Mouse (Mus musculus): Measurements from ENCODE around the gene Ppp1ca. TPM values are rescaled to one million over a fixed set of nuclear protein-coding genes. Genes with fewer than 3 reads are reported as not detected.

Ppp1ca gene
- polyA plus RNA-seq, 1 experiment from 2014 or later: 587 TPM

DNA sequence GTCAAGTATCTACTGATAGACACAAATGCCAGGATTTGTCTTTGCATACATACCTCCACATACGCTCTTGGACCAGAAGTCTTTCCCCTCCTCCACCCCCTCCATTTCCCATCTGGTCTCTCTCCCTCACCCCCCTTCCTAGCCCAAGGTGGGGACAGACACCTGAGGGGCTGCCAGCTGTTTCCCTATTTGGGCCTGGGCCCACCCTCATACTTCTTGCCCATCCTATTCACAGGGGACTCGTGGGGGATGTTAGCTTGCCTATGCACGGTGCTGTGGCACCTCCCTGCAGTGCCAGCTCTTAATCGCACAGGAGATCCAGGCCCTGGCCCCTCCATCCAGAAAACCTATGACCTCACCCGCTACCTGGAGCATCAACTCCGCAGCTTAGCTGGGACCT lies 28.1 kb downstream of the Ppp1ca start:
- H3K4me2 ChIP-seq: no peak overlapping the region
- peaks cover 23% of the 10 kb centered on the region for H3K27me3 ChIP-seq
- WGBS: 86% methylated on average over 6 of the region's 6 CpGs

DNA sequence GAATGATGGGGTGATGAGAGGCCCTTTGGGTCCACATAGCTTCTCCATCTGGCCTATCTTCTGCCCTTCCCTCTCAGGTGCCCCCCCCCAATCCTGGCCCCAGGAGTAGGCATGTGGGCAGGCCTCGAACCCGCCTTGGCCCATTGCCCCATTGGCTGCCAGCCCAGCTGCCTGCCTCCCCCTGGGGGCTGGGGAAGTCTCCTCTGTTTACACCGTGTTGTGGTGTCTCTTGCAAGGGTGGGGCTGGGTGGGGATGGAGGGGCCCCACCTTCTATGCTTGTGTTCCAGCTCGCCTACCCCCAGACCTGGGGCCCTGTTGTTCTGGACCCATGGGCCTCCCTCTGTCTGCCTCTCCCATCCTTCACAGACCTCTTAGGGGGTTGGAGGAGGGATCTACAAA lies 28.6 kb downstream of the Ppp1ca start:
- no peak overlapping the region for H3K4me3 ChIP-seq
- 52% methylated on average over 4 of the region's 4 CpGs for WGBS
- no peak overlapping the region for H3K27ac ChIP-seq (replicated peaks)
- no peaks in the 10 kb centered on the region for H3K36me3 ChIP-seq
- H3K4me2 ChIP-seq: no peak overlapping the region
- ATAC-seq (ENCODE audit: low FRiP score, low read depth): no peak
- H3K9me3 ChIP-seq: no peaks in the 10 kb centered on the region
- peaks cover 18% of the 10 kb centered on the region for H3K27me3 ChIP-seq
- H3K9ac ChIP-seq: no peak overlapping the region
- H3K4me1 ChIP-seq (replicated peaks): peaks cover 34% of the 10 kb centered on the region

More for the DNA sequence above, 28.1 kb downstream of the Ppp1ca start:
- H3K36me3 ChIP-seq: no peaks in the 10 kb centered on the region
- H3K9me3 ChIP-seq: no peaks in the 10 kb centered on the region
- peaks cover 39% of the 10 kb centered on the region for H3K4me1 ChIP-seq (replicated peaks)
- H3K27ac ChIP-seq (replicated peaks): no peak overlapping the region
- H3K9ac ChIP-seq: no peak overlapping the region
- H3K4me3 ChIP-seq: no peak overlapping the region
- ATAC-seq (ENCODE audit: low FRiP score, low read depth): no peak

DNA sequence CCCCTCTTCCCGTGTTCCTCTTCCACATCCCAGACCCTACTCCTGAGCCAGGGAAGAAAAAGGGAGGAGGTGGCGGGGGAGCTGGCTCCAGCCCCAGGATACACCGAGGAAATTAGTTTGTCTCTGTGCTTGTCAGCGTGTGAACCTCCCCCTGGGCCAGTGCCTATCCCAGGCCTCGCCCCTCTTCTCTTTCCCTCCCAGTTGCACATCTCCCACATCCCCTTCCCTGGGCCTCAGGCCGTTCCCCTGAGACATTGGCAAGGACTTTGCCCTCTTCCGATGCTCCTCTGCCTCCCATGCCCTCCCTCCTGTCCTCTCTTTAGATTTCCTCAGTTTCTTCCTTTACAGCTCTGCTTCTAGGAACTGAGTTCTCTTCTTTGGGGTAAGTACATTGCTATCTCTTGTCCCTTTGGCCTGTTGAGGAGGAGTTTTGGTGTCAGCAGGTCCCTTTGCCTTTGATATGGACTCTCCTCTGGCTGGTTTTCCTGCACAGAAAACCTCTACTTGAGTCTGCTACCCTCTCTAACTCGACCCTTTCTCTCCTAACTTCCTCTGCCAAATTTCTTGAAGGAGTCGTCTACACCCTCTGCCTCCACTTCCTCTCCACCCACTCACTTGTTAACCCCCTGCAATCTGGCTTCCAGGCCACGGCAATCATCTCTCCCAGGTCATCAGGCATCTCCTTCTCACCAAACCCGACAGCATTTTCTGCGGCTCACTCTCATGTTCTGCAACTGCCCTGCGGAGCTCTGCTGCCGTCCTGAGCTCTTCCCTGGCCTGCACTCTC lies 29.3 kb downstream of the Ppp1ca start:
- Histone ChIP-seq H3K9ac (no peak overlapping the region), H3K4me3 (no peak overlapping the region), H3K27ac (replicated peaks) (no peak overlapping the region), H3K4me1 (replicated peaks) (peaks cover 30% of the 10 kb centered on the region), H3K9me3 (no peaks in the 10 kb centered on the region), H3K27me3 (peaks cover 13% of the 10 kb centered on the region), H3K4me2 (no peak overlapping the region), H3K36me3 (no peaks in the 10 kb centered on the region)
- 43% methylated on average over 14 of the region's 14 CpGs for WGBS
- ATAC-seq (ENCODE audit: low FRiP score, low read depth): no peak

DNA sequence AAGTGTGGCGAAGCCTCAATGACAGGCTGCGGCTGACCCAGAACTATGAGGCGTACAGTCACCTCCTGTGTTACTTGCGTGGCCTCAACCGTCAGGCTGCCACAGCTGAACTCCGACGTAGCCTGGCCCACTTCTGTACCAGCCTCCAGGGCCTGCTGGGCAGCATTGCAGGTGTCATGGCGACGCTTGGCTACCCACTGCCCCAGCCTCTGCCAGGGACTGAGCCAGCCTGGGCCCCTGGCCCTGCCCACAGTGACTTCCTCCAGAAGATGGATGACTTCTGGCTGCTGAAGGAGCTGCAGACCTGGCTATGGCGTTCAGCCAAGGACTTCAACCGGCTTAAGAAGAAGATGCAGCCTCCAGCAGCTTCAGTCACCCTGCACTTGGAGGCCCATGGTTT lies 30.3 kb downstream of the Ppp1ca start:
- 60% methylated on average over 11 of the region's 11 CpGs for WGBS
- H3K4me3 ChIP-seq: no peak overlapping the region
- H3K9ac ChIP-seq: no peak overlapping the region
- H3K27me3 ChIP-seq: peaks cover 4% of the 10 kb centered on the region
- H3K4me1 ChIP-seq (replicated peaks): peaks cover 21% of the 10 kb centered on the region
- 0 out of 2 replicates have a peak, but pooled peaks have one; percentile 69 for ATAC-seq (ENCODE audit: low FRiP score, low read depth)
- no peak overlapping the region for H3K4me2 ChIP-seq
- no peak overlapping the region for H3K27ac ChIP-seq (replicated peaks)
- H3K9me3 ChIP-seq: no peaks in the 10 kb centered on the region
- no peaks in the 10 kb centered on the region for H3K36me3 ChIP-seq

DNA sequence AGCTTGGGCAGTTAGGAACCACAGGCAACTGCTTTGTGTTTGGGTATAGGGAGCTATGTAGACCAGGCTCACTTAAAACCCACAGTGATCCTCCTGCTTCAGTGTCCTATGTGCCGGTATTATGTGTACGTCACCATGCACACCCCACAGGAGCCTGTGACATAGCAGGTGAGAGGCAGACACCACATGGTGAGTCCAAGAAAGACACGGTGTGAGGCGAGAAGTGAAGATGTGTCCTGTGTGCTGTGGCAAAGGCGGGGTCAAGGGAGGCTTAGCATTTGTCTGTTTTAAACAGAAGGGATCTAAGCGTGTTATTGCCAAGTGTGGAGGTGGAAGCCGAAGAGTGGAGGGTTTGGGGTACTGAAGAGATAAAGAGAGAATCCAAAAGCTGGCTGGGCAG lies 34.9 kb downstream of the Ppp1ca start:
- no peak overlapping the region for H3K4me3 ChIP-seq
- H3K9ac ChIP-seq: no peak overlapping the region
- H3K4me2 ChIP-seq: no peak overlapping the region
- WGBS: 89% methylated on average over 7 of the region's 7 CpGs
- no peaks in the 10 kb centered on the region for H3K36me3 ChIP-seq
- 0 out of 2 replicates have a peak, but pooled peaks cover 9% of the 10 kb centered on the region for H3K27me3 ChIP-seq
- no peak for ATAC-seq (ENCODE audit: low FRiP score, low read depth)
- peaks cover 12% of the 10 kb centered on the region for H3K4me1 ChIP-seq (replicated peaks)
- H3K27ac ChIP-seq (replicated peaks): no peak overlapping the region
- no peaks in the 10 kb centered on the region for H3K9me3 ChIP-seq

DNA sequence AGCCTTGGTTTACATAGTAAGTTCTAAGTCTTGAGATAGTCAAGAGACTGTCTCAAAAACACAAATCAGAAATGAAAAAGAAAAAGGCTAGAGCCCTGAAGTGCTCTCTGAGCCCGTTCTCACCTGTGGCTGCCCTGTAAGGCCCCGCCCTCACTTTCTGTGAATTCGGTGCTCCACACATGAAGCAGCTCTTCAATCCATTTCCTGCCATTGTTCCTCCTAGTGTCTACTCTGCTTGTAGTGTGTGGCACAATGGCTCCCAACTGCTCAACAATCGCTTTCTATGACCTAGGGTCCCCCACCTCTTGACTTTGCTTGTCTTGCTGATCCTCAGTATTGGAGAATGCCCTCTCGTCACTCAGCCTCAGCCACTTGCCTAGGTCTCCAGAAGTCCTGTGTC lies 35.6 kb downstream of the Ppp1ca start:
- Histone ChIP-seq H3K4me3 (no peak overlapping the region), H3K27me3 (0 out of 2 replicates have a peak, but pooled peaks cover 9% of the 10 kb centered on the region), H3K4me2 (no peak overlapping the region), H3K36me3 (no peaks in the 10 kb centered on the region), H3K27ac (replicated peaks) (no peak overlapping the region), H3K9me3 (no peaks in the 10 kb centered on the region), H3K9ac (no peak overlapping the region), H3K4me1 (replicated peaks) (peaks cover 12% of the 10 kb centered on the region)
- 67% methylated on average over 5 of the region's 5 CpGs for WGBS
- no peak for ATAC-seq (ENCODE audit: low FRiP score, low read depth)

DNA sequence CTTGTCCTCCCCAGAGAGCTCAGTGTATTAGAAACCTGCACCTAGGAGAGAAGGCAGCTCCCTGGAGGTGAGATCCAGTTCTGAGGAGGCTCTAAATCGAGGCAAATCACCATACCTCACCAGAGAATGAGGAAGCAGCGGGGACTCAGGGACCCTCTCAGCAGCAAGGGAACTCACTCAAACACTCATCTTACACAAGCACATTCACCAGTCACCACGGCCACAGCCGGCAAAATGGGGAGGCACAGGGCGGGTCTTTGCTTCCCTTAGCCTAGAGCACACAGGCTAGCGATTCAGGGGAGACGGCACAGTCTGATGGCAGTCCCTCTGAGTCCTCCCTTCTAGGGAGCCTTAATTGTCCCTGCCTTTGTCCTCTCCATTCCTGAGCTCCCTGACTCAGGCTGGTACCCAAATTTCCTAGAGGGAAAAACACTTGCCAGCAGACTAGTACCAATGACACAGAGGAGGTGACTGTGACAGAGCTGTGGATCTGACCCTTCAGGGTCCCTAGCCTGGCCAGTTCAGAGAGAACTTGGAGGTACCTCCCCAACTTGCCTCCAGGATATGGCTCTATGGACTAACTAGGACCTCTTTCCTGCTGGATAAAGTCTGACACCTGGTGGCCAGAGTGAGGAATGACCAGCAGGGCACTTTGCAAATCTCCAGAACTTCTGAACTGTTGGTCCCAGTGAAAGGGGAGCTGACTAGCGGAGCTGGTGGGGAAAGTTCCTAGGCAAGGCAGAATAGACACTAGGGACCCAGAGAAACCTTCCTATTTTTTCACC lies 36.2 kb downstream of the Ppp1ca start:
- Histone ChIP-seq H3K4me3 (no peak overlapping the region), H3K36me3 (no peaks in the 10 kb centered on the region), H3K27me3 (0 out of 2 replicates have a peak, but pooled peaks cover 9% of the 10 kb centered on the region), H3K9ac (no peak overlapping the region), H3K4me2 (no peak overlapping the region), H3K27ac (replicated peaks) (no peak overlapping the region), H3K4me1 (replicated peaks) (peaks cover 14% of the 10 kb centered on the region), H3K9me3 (no peaks in the 10 kb centered on the region)
- no peak for ATAC-seq (ENCODE audit: low FRiP score, low read depth)
- WGBS: 22% methylated on average over 8 of the region's 8 CpGs

DNA sequence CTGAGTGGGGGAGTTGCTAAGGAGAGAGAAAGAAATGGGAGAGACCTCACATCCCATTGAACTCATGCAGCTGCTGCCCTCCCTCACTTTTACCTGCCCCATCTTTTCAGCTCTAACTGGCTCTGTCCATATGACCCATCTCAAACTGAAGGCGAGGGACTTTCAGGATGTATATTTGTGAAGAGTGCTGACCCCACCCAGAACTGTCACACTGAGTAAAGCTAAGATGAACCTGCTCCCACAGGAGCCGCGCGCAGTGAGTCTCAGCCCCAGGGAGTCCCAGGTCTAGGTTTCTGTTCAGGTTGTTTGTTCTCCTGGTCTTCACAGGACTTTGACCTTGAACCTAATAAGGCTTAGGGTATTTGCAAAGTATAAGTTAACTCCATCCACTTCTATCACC lies 37.0 kb downstream of the Ppp1ca start:
- H3K27me3 ChIP-seq: 0 out of 2 replicates have a peak, but pooled peaks cover 9% of the 10 kb centered on the region
- H3K4me2 ChIP-seq: no peak overlapping the region
- no peak for ATAC-seq (ENCODE audit: low FRiP score, low read depth)
- H3K4me3 ChIP-seq: no peak overlapping the region
- WGBS: 76% methylated on average over 4 of the region's 4 CpGs
- peaks cover 14% of the 10 kb centered on the region for H3K4me1 ChIP-seq (replicated peaks)
- H3K9ac ChIP-seq: no peak overlapping the region
- no peaks in the 10 kb centered on the region for H3K36me3 ChIP-seq
- H3K27ac ChIP-seq (replicated peaks): no peak overlapping the region
- no peaks in the 10 kb centered on the region for H3K9me3 ChIP-seq

DNA sequence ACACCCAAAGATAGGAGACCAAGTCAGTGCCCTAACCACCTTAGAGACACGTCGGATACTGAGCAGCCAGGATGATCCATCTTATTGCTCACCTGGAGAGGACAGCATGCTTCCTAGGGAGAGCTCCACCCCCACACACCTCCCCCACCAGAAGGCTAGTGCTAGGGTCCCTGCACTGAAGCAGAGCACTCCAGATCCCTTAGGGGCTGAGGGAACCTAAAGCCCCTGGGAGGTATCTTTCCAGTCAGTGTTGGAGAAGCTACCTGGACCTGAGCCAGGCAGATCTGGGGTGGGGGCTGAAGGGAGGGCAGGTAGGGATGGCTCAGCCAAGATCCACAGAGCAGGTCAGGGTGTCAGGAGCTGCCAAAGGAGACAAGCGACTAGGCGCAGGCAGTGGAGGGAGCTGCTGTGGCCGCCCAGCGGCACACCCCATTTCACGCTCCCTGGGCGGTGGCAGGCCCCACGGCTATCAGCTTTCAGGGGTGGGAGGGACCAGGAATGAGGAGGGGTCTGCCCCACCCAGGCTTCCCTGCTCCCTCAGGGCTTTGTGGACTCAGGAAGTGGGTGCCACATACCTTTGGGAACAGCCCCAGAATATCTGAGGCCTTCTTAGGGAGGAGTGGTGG lies 37.7 kb downstream of the Ppp1ca start:
- 51% methylated on average over 7 of the region's 9 CpGs for WGBS
- ATAC-seq (ENCODE audit: low FRiP score, low read depth): no peak
- no peaks in the 10 kb centered on the region for H3K36me3 ChIP-seq
- no peak overlapping the region for H3K4me3 ChIP-seq
- no peak overlapping the region for H3K9ac ChIP-seq
- peaks cover 14% of the 10 kb centered on the region for H3K4me1 ChIP-seq (replicated peaks)
- H3K9me3 ChIP-seq: no peaks in the 10 kb centered on the region
- H3K4me2 ChIP-seq: no peak overlapping the region
- 0 out of 2 replicates have a peak, but pooled peaks cover 9% of the 10 kb centered on the region for H3K27me3 ChIP-seq
- no peak overlapping the region for H3K27ac ChIP-seq (replicated peaks)

DNA sequence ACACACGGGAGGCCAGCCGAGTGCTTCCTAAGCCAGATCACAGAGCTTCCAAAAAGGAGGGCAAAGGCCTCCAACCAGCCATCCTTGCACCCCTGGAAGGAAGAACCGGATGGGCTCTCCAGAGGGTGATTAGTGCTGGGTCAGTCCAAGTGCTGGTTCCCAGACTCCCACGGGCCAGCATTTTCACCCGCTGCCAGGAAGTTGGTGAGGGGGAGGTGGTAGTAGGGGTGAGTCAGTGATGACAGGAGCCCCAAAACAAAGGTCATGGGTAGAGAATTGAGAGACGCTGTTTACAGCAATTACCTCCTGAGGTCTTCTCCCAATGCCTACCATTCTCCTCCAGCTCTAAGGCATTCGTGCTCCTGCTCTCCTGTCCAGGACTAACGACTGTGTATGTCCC lies 38.5 kb downstream of the Ppp1ca start:
- H3K4me2 ChIP-seq: no peak overlapping the region
- H3K4me1 ChIP-seq (replicated peaks): peaks cover 14% of the 10 kb centered on the region
- H3K4me3 ChIP-seq: no peak overlapping the region
- no peak overlapping the region for H3K27ac ChIP-seq (replicated peaks)
- ATAC-seq (ENCODE audit: low FRiP score, low read depth): no peak
- H3K9me3 ChIP-seq: no peaks in the 10 kb centered on the region
- 73% methylated on average over 8 of the region's 8 CpGs for WGBS
- H3K9ac ChIP-seq: no peak overlapping the region
- H3K27me3 ChIP-seq: 0 out of 2 replicates have a peak, but pooled peaks cover 9% of the 10 kb centered on the region
- H3K36me3 ChIP-seq: no peaks in the 10 kb centered on the region

DNA sequence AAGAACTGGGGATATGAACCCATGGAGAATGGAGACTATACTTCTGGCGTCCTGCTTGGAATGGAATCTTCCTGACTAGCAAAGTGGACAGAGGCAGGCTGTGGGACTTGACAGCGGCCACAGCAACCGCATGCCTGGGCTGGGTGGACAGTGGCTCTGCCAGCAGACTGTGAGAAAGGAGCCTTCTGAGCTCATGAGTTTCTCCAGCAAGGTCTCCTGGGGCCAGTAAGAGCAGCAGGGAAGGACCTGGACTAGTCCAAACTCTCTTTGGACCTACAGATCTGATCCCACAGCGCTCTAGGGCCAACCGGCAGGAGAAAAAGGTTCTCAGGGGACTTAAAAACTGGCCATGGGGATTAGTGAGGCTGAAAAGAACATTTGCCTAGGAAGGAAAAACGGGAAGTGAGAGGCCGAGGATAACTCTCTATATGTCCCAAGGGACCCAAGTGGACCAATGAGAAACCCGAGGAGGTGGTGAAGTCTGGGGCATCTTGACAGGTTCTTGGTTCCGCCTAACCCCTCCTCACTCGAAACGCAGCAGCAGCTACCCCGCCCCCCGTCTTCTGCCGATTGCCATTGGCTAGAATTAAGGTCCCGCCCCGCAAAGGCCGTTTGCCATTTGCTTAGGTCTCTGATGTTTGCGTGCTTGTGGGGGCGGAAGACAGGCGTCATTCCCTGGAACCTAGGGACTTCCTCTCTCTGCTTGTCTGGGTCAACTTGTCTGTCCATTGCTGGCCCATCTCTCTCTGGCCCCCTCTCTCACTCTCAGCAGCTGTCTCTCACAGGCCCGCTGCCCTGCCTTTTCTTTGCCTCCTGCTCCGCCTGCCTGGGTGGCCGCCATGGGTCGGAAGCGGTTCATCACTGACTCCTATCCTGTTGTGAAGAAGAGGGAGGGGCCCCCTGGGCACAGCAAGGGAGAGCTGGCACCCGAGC lies 39.7 kb downstream of the Ppp1ca start, which contains the start of gene Pold4:
Gene Pold4 (plus strand): TSS at position 647 of the 933 bp plus-strand sequence.
- no peaks in the 10 kb centered on the region for H3K36me3 ChIP-seq
- ATAC-seq (ENCODE audit: low FRiP score, low read depth): peak; percentile 94
- H3K9ac ChIP-seq: peak within 1 kb of the TSS; percentile 62
- 9% methylated on average over 26 of the region's 26 CpGs for WGBS
- peak within 1 kb of the TSS; percentile 64 for H3K4me3 ChIP-seq
- H3K4me2 ChIP-seq: peak within 1 kb of the TSS; percentile 87
- H3K27ac ChIP-seq (replicated peaks): peak within 1 kb of the TSS; percentile 88
- 0 out of 2 replicates have a peak, but pooled peaks cover 9% of the 10 kb centered on the region for H3K27me3 ChIP-seq
- no peaks in the 10 kb centered on the region for H3K9me3 ChIP-seq
- H3K4me1 ChIP-seq (replicated peaks): peaks cover 14% of the 10 kb centered on the region

Measured in hindbrain, embryonic 15.5 days (tissue).